Mouse (Mus musculus): ENCODE measurements around the gene Fam78a. TPM values are rescaled to one million over a fixed set of nuclear protein-coding genes. Genes with fewer than 3 reads are reported as not detected.
"Not testable (repeated sequence)": the region's sequence is repeated elsewhere in the genome, so short reads cannot be mapped to it uniquely, and the experiment has no call there.

Gene Fam78a
- polyA plus RNA-seq, 1 experiment from 2014 or later, result 2.2 TPM

- H3K36me3 ChIP-seq (ENCODE audit: control insufficient read depth, insufficient read depth, low read length), result peaks cover 10% of the 10 kb centered on the region; the same call in 1 of the 2 replicates
Measured at GRCm38 (mm10) chr2:32046009-32046408, 38.6 kb downstream of the Fam78a start.

GRCm38 (mm10) chr2:32045375-32045774 is 39.3 kb downstream of the Fam78a start:
- Histone ChIP-seq H3K4me2 (ENCODE audit: low read depth, low read length) (no peak overlapping the region), H3K27me3 (ENCODE audit: control insufficient read depth, insufficient read depth, low read length) (no peaks in the 10 kb centered on the region), H3K4me1 (ENCODE audit: control insufficient read depth, insufficient read depth, low read length) (no peaks in the 10 kb centered on the region), H3K9ac (ENCODE audit: low read length) (no peak overlapping the region), H3K4me3 (replicated peaks; ENCODE audit: low read length) (no peak overlapping the region), H3K27ac (ENCODE audit: low read length) (no peak overlapping the region), H3K36me3 (ENCODE audit: control insufficient read depth, insufficient read depth, low read length) (peaks cover 10% of the 10 kb centered on the region; the same call in 1 of the 2 replicates), H3K9me3 (replicated peaks; ENCODE audit: control insufficient read depth, low read length) (no peaks in the 10 kb centered on the region)
- 82% methylated on average over 6 of the region's 6 CpGs for WGBS
- ATAC-seq (ENCODE audit: insufficient read depth, low FRiP score), result no peak

More at GRCm38 (mm10) chr2:32046009-32046408, 38.6 kb downstream of the Fam78a start:
- no peak overlapping the region for H3K27ac ChIP-seq (ENCODE audit: low read length)
- H3K9me3 ChIP-seq (replicated peaks; ENCODE audit: control insufficient read depth, low read length), result no peaks in the 10 kb centered on the region
- H3K4me2 ChIP-seq (ENCODE audit: low read depth, low read length), result no peak overlapping the region
- no peak overlapping the region for H3K4me3 ChIP-seq (replicated peaks; ENCODE audit: low read length)
- no peak overlapping the region for H3K9ac ChIP-seq (ENCODE audit: low read length)
- ATAC-seq (ENCODE audit: insufficient read depth, low FRiP score), result no peak
- no peaks in the 10 kb centered on the region for H3K27me3 ChIP-seq (ENCODE audit: control insufficient read depth, insufficient read depth, low read length)
- 86% methylated on average over 10 of the region's 10 CpGs for WGBS
- no peaks in the 10 kb centered on the region for H3K4me1 ChIP-seq (ENCODE audit: control insufficient read depth, insufficient read depth, low read length)

- H3K27ac ChIP-seq (ENCODE audit: low read length), result no peak overlapping the region
- H3K9ac ChIP-seq (ENCODE audit: low read length), result no peak overlapping the region
- WGBS, result 58% methylated on average over 5 of the region's 5 CpGs
- ATAC-seq (ENCODE audit: insufficient read depth, low FRiP score), result no peak
- H3K4me2 ChIP-seq (ENCODE audit: low read depth, low read length), result no peak overlapping the region
- peaks cover 10% of the 10 kb centered on the region; the same call in 1 of the 2 replicates for H3K36me3 ChIP-seq (ENCODE audit: control insufficient read depth, insufficient read depth, low read length)
- H3K4me1 ChIP-seq (ENCODE audit: control insufficient read depth, insufficient read depth, low read length), result no peaks in the 10 kb centered on the region
- H3K27me3 ChIP-seq (ENCODE audit: control insufficient read depth, insufficient read depth, low read length), result no peaks in the 10 kb centered on the region
- H3K9me3 ChIP-seq (replicated peaks; ENCODE audit: control insufficient read depth, low read length), result no peaks in the 10 kb centered on the region
- no peak overlapping the region for H3K4me3 ChIP-seq (replicated peaks; ENCODE audit: low read length)
Measured at GRCm38 (mm10) chr2:32043836-32044235, 40.8 kb downstream of the Fam78a start.

GRCm38 (mm10) chr2:32041087-32041486 is 43.6 kb downstream of the Fam78a start:
- peaks cover 13% of the 10 kb centered on the region for H3K36me3 ChIP-seq (ENCODE audit: control insufficient read depth, insufficient read depth, low read length)
- no peaks in the 10 kb centered on the region for H3K4me1 ChIP-seq (ENCODE audit: control insufficient read depth, insufficient read depth, low read length)
- no peak overlapping the region for H3K4me2 ChIP-seq (ENCODE audit: low read depth, low read length)
- H3K9ac ChIP-seq (ENCODE audit: low read length), result no peak overlapping the region
- no peak overlapping the region for H3K27ac ChIP-seq (ENCODE audit: low read length)
- no peak for ATAC-seq (ENCODE audit: insufficient read depth, low FRiP score)
- no peaks in the 10 kb centered on the region for H3K27me3 ChIP-seq (ENCODE audit: control insufficient read depth, insufficient read depth, low read length)
- H3K4me3 ChIP-seq (replicated peaks; ENCODE audit: low read length), result no peak overlapping the region
- 90% methylated on average over 2 of the region's 2 CpGs for WGBS
- H3K9me3 ChIP-seq (replicated peaks; ENCODE audit: control insufficient read depth, low read length), result no peaks in the 10 kb centered on the region

- H3K9ac ChIP-seq (ENCODE audit: low read length); H3K4me3 ChIP-seq (replicated peaks; ENCODE audit: low read length); H3K27me3 ChIP-seq (ENCODE audit: control insufficient read depth, insufficient read depth, low read length); H3K4me1 ChIP-seq (ENCODE audit: control insufficient read depth, insufficient read depth, low read length); H3K27ac ChIP-seq (ENCODE audit: low read length); H3K9me3 ChIP-seq (replicated peaks; ENCODE audit: control insufficient read depth, low read length); ATAC-seq (ENCODE audit: insufficient read depth, low FRiP score); H3K4me2 ChIP-seq (ENCODE audit: low read depth, low read length): not testable (repeated sequence)
- WGBS, result 93% methylated on average over 9 of the region's 9 CpGs
- peaks cover 13% of the 10 kb centered on the region for H3K36me3 ChIP-seq (ENCODE audit: control insufficient read depth, insufficient read depth, low read length)
Measured at GRCm38 (mm10) chr2:32040646-32041045, 44.0 kb downstream of the Fam78a start.

- H3K27ac ChIP-seq (ENCODE audit: low read length), result no peak overlapping the region
- H3K4me2 ChIP-seq (ENCODE audit: low read depth, low read length), result no peak overlapping the region
- H3K36me3 ChIP-seq (ENCODE audit: control insufficient read depth, insufficient read depth, low read length), result peaks cover 9% of the 10 kb centered on the region
- ATAC-seq (ENCODE audit: insufficient read depth, low FRiP score), result no peak
- H3K27me3 ChIP-seq (ENCODE audit: control insufficient read depth, insufficient read depth, low read length), result no peaks in the 10 kb centered on the region
- 84% methylated on average over 8 of the region's 8 CpGs for WGBS
- no peaks in the 10 kb centered on the region for H3K4me1 ChIP-seq (ENCODE audit: control insufficient read depth, insufficient read depth, low read length)
- H3K9me3 ChIP-seq (replicated peaks; ENCODE audit: control insufficient read depth, low read length), result no peaks in the 10 kb centered on the region
- H3K4me3 ChIP-seq (replicated peaks; ENCODE audit: low read length), result no peak overlapping the region
- no peak overlapping the region for H3K9ac ChIP-seq (ENCODE audit: low read length)
Measured at GRCm38 (mm10) chr2:32038661-32039081, 46.0 kb downstream of the Fam78a start.

- 65% methylated on average over 6 of the region's 6 CpGs for WGBS
- Histone ChIP-seq H3K27ac (ENCODE audit: low read length) (no peak overlapping the region), H3K9ac (ENCODE audit: low read length) (no peak overlapping the region)
Measured at GRCm38 (mm10) chr2:32037279-32037858, 47.3 kb downstream of the Fam78a start.

GRCm38 (mm10) chr2:32034206-32034605 is 50.5 kb downstream of the Fam78a start:
- Histone ChIP-seq H3K9me3 (replicated peaks; ENCODE audit: control insufficient read depth, low read length) (no peaks in the 10 kb centered on the region), H3K4me3 (replicated peaks; ENCODE audit: low read length) (no peak overlapping the region), H3K27me3 (ENCODE audit: control insufficient read depth, insufficient read depth, low read length) (no peaks in the 10 kb centered on the region), H3K36me3 (ENCODE audit: control insufficient read depth, insufficient read depth, low read length) (peaks cover 3% of the 10 kb centered on the region; the same call in 1 of the 2 replicates), H3K4me1 (ENCODE audit: control insufficient read depth, insufficient read depth, low read length) (no peaks in the 10 kb centered on the region), H3K27ac (ENCODE audit: low read length) (no peak overlapping the region), H3K4me2 (ENCODE audit: low read depth, low read length) (no peak overlapping the region), H3K9ac (ENCODE audit: low read length) (no peak overlapping the region)
- 94% methylated on average over 6 of the region's 6 CpGs for WGBS
- ATAC-seq (ENCODE audit: insufficient read depth, low FRiP score), result no peak

More at GRCm38 (mm10) chr2:32037279-32037858, 47.3 kb downstream of the Fam78a start:
- no peak for ATAC-seq (ENCODE audit: insufficient read depth, low FRiP score)
- H3K4me1 ChIP-seq (ENCODE audit: control insufficient read depth, insufficient read depth, low read length), result no peaks in the 10 kb centered on the region
- H3K4me2 ChIP-seq (ENCODE audit: low read depth, low read length), result no peak overlapping the region
- no peaks in the 10 kb centered on the region for H3K27me3 ChIP-seq (ENCODE audit: control insufficient read depth, insufficient read depth, low read length)
- no peak overlapping the region for H3K4me3 ChIP-seq (replicated peaks; ENCODE audit: low read length)
- H3K9me3 ChIP-seq (replicated peaks; ENCODE audit: control insufficient read depth, low read length), result no peaks in the 10 kb centered on the region
- H3K36me3 ChIP-seq (ENCODE audit: control insufficient read depth, insufficient read depth, low read length), result peaks cover 9% of the 10 kb centered on the region

GRCm38 (mm10) chr2:32033436-32033835 is 51.2 kb downstream of the Fam78a start:
- H3K36me3 ChIP-seq (ENCODE audit: control insufficient read depth, insufficient read depth, low read length), result peaks cover 2% of the 10 kb centered on the region; the same call in 1 of the 2 replicates
- H3K4me1 ChIP-seq (ENCODE audit: control insufficient read depth, insufficient read depth, low read length), result no peaks in the 10 kb centered on the region
- 87% methylated on average over 6 of the region's 6 CpGs for WGBS
- no peak overlapping the region for H3K27ac ChIP-seq (ENCODE audit: low read length)
- H3K9ac ChIP-seq (ENCODE audit: low read length), result no peak overlapping the region
- no peak for ATAC-seq (ENCODE audit: insufficient read depth, low FRiP score)
- H3K27me3 ChIP-seq (ENCODE audit: control insufficient read depth, insufficient read depth, low read length), result no peaks in the 10 kb centered on the region
- no peaks in the 10 kb centered on the region for H3K9me3 ChIP-seq (replicated peaks; ENCODE audit: control insufficient read depth, low read length)
- no peak overlapping the region for H3K4me2 ChIP-seq (ENCODE audit: low read depth, low read length)
- H3K4me3 ChIP-seq (replicated peaks; ENCODE audit: low read length), result no peak overlapping the region
